Mouse (Mus musculus) cerebellum, adult 2 months (tissue): ENCODE data around the gene Atg5. TPM values are rescaled to one million over a fixed set of nuclear protein-coding genes. Genes with fewer than 3 reads are reported as not detected.
A peak's percentile ranks its signal among the peaks of the same experiment; 100 is the strongest.

Experiments used
- DNase-seq, 2 experiments: peaks; one replicate each; pipeline ENCODE4 v3.0.0; 2021
- H3K27ac ChIP-seq: fragments of 200-500 bp; 2 replicates; pipeline ENCODE4 v1.5.1; 2012; ENCODE audit warnings: low read length, control low read depth, inconsistent platforms; ENCODE audit not compliant: insufficient read depth
- H3K27me3 ChIP-seq: fragments of 200-500 bp; 2 replicates; pipeline ENCODE4 v1.6.1; 2012; ENCODE audit warnings: inconsistent platforms, mild to moderate bottlenecking, low read length, moderate library complexity; ENCODE audit not compliant: control insufficient read depth, insufficient read depth
- H3K4me1 ChIP-seq: fragments of 200-500 bp; 2 replicates; pipeline ENCODE4 v1.6.1; 2011; ENCODE audit warnings: low read length; ENCODE audit not compliant: control insufficient read depth, insufficient read depth
- H3K4me3 ChIP-seq: fragments of 200-500 bp; replicated peaks from 2 replicates; pipeline ENCODE3; 2011; ENCODE audit warnings: mild to moderate bottlenecking, low read depth, low read length, control low read depth; ENCODE audit not compliant: insufficient read depth
- CTCF ChIP-seq: fragments of 200-500 bp; IDR thresholded peaks from 2 replicates; pipeline ENCODE4 v1.5.1; 2011; ENCODE audit warnings: low read depth, mild to moderate bottlenecking, control low read depth, low read length, moderate library complexity, borderline replicate concordance; ENCODE audit not compliant: insufficient read depth
- POLR2A ChIP-seq: fragments of 200-500 bp; IDR thresholded peaks from 2 replicates; pipeline ENCODE4 v1.6.1; 2011; ENCODE audit warnings: low read length, control low read depth, borderline replicate concordance; ENCODE audit not compliant: insufficient read depth
- WGBS: fragments of 180-500 bp; shearing (Covaris S2); methylation state at CpG from one replicate; pipeline ENCODE4 v1.1.7; 2018; 5-methylcytosine and 5-hydroxymethylcytosine counted together
- polyA plus RNA-seq: library from polyadenylated mRNA; depleted of rRNA; stranded (reverse); fragments of >200 nt; gene quantifications from 2 replicates; pipeline ENCODE4 v1.2.3, GENCODE M21; 2012

Gene Atg5
- polyA plus RNA-seq, 1 experiment: 21.2 TPM

- Histone ChIP-seq H3K27ac (no peak overlapping the region), H3K4me3 (no peak overlapping the region), H3K4me1 (no peaks in the 10 kb centered on the region; the same call in 1 of the 2 replicates), H3K27me3 (no peaks in the 10 kb centered on the region)
- WGBS: 92% methylated on average over 4 of the region's 4 CpGs
- TF ChIP-seq CTCF: no peak
- TF ChIP-seq POLR2A: no peak
- no peak for DNase-seq
Observed at GRCm38 (mm10) chr10:44300078-44300477, 31.9 kb downstream of the Atg5 start.

- no peak overlapping the region for H3K27ac ChIP-seq
- no peaks in the 10 kb centered on the region for H3K27me3 ChIP-seq
- TF ChIP-seq CTCF: no peak
- TF ChIP-seq POLR2A: no peak
- 24% methylated on average over 15 of the region's 15 CpGs for WGBS
- no peaks in the 10 kb centered on the region; the same call in 1 of the 2 replicates for H3K4me1 ChIP-seq
- H3K4me3 ChIP-seq: no peak overlapping the region
- peak; percentile 25 to 27 for DNase-seq
Observed at GRCm38 (mm10) chr10:44303648-44304329, 35.6 kb downstream of the Atg5 start.

- 81% methylated on average over 3 of the region's 3 CpGs for WGBS
- TF ChIP-seq POLR2A: no peak
- no peak for TF ChIP-seq CTCF
- no peak overlapping the region for H3K4me3 ChIP-seq
- DNase-seq: no peak
- no peaks in the 10 kb centered on the region; the same call in 1 of the 2 replicates for H3K4me1 ChIP-seq
- H3K27ac ChIP-seq: no peak overlapping the region
- H3K27me3 ChIP-seq: no peaks in the 10 kb centered on the region
Observed at GRCm38 (mm10) chr10:44304330-44304717, 36.2 kb downstream of the Atg5 start.

DNA sequence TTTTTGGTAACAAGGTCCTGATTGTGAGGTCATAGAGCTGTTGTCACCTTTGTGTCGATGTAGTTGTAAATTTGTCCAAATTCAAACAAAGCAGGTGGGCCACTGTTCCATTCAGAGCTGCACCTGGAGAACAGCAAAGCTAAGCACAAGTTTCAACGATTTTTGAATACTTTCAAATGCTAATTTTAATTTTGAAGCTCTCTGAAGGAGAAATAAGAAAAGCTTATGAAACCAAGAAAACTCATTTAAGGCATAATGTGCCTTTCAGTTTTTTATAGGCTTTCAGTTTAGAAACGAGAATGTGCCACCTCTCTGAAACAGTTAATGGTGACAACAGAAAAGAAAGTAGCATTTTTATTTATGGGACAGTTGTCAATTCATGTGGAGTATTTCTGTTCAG, 36.7 kb downstream of the Atg5 start:
- TF ChIP-seq CTCF (no peak), POLR2A (no peak)
- DNase-seq: no peak
- H3K4me1 ChIP-seq: no peaks in the 10 kb centered on the region; the same call in 1 of the 2 replicates
- no peaks in the 10 kb centered on the region for H3K27me3 ChIP-seq
- H3K4me3 ChIP-seq: no peak overlapping the region
- WGBS: 87% methylated on average over 3 of the region's 3 CpGs
- no peak overlapping the region for H3K27ac ChIP-seq

GRCm38 (mm10) chr10:44306308-44306707, 38.1 kb downstream of the Atg5 start:
- no peak overlapping the region for H3K27ac ChIP-seq
- TF ChIP-seq POLR2A: no peak
- TF ChIP-seq CTCF: no peak
- WGBS: 95% methylated on average over 6 of the region's 6 CpGs
- no peaks in the 10 kb centered on the region for H3K27me3 ChIP-seq
- H3K4me1 ChIP-seq: no peaks in the 10 kb centered on the region; the same call in 1 of the 2 replicates
- no peak for DNase-seq
- H3K4me3 ChIP-seq: no peak overlapping the region

- no peak overlapping the region for H3K27ac ChIP-seq
- H3K27me3 ChIP-seq: no peaks in the 10 kb centered on the region
- no peaks in the 10 kb centered on the region; the same call in 1 of the 2 replicates for H3K4me1 ChIP-seq
- no peak overlapping the region for H3K4me3 ChIP-seq
- no peak for DNase-seq
- TF ChIP-seq POLR2A (no peak), CTCF (no peak)
Observed at GRCm38 (mm10) chr10:44308280-44308679, 40.1 kb downstream of the Atg5 start.

DNA sequence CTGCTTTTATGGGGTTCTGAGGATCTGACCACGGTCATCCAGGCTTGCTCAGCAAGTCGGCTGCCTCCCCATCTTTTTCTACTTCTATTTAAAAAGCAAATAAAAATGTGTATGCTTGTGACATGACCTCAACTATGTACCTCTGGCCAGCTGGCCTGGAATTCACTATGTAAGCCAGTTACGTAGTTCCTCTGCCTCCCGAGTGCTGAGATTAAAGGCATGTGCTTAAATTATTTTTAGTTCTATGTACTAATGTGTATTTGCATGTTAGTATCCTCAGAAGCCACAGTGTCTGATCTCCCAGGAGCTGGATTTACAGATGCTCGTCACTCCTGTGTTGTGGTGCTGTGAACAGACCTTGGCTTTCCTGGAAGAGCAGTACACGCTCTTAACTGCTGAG, 41.1 kb downstream of the Atg5 start:
- DNase-seq: no peak
- H3K27ac ChIP-seq: no peak overlapping the region
- WGBS: 92% methylated on average over 6 of the region's 6 CpGs
- TF ChIP-seq CTCF (no peak), POLR2A (no peak)
- no peak overlapping the region for H3K4me3 ChIP-seq
- no peaks in the 10 kb centered on the region for H3K27me3 ChIP-seq
- no peaks in the 10 kb centered on the region; the same call in 1 of the 2 replicates for H3K4me1 ChIP-seq

- no peak for DNase-seq
- no peak overlapping the region for H3K4me3 ChIP-seq
- TF ChIP-seq CTCF (no peak), POLR2A (no peak)
- 36% methylated on average over 5 of the region's 5 CpGs for WGBS
- H3K27ac ChIP-seq: no peak overlapping the region
- no peaks in the 10 kb centered on the region for H3K27me3 ChIP-seq
- no peaks in the 10 kb centered on the region for H3K4me1 ChIP-seq
Observed at GRCm38 (mm10) chr10:44315276-44315675, 47.1 kb downstream of the Atg5 start.
